Mouse (Mus musculus): ENCODE data around the gene Kcnk3. TPM values are rescaled to one million over a fixed set of nuclear protein-coding genes. Genes with fewer than 3 reads are reported as not detected.

Kcnk3 gene
- total RNA-seq, 2 experiments from 2014 or later = 145 TPM

DNA sequence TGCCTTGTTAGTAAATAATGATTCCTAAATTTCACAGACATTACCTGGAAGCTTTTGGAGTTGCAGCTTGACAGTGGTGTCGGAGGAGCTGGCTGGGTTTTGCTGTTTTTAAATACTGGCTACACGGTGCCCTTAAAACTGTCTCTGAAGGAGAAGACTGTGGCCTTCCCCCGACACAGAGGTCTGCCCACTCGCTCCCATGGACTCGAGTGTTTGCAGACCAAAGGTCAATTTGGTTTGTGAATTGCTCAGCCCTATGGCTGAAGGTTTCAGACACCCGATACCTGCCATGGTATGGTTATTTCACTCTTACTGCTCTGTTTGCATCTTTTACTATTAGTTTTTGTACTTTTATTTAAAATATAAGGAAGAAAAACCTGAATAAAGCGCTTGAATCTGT is 86.0 kb downstream of the Kcnk3 start:
- no peak for DNase-seq

Small RNA genes lying within 50 kb of the gene (microRNA-seq; reads per million reads assigned to microRNA genes)
- gene Mir5625 = 0 to 0.35 reads per million in 2 experiments

Other genes starting within 250 kb of the Kcnk3 start
- gene Otof, start 126.2 kb upstream of the Kcnk3 start, total RNA-seq (2021) = under 1 TPM; 0.05 to 0.07 TPM
- gene 1700001C02Rik, start 122.1 kb upstream of the Kcnk3 start, total RNA-seq (2021) = not detected
- not detected for gene Cib4, start 42.3 kb upstream of the Kcnk3 start, total RNA-seq (2021)
- gene Slc35f6, start 59.8 kb downstream of the Kcnk3 start, total RNA-seq (2021) = 10 to 100 TPM; 35.1 to 38.5 TPM
- gene Cenpa, start 78.6 kb downstream of the Kcnk3 start, total RNA-seq (2021) = 100 to 1,000 TPM; 141 to 145 TPM
- 1 to 10 TPM; 1.6 to 2.0 TPM for gene Dpysl5, start 123.4 kb downstream of the Kcnk3 start, total RNA-seq (2021)
- 10 to 100 TPM; 16.2 to 18.9 TPM for gene Mapre3, start 226.5 kb downstream of the Kcnk3 start, total RNA-seq (2021)

Measured in heart, postnatal 4 days (tissue).